Mouse (Mus musculus): ENCODE measurements around the gene Mphosph9.
"Not testable (repeated sequence)": the region's sequence is repeated elsewhere in the genome, so short reads cannot be mapped to it uniquely, and the experiment has no call there.

Gene Mphosph9

DNA sequence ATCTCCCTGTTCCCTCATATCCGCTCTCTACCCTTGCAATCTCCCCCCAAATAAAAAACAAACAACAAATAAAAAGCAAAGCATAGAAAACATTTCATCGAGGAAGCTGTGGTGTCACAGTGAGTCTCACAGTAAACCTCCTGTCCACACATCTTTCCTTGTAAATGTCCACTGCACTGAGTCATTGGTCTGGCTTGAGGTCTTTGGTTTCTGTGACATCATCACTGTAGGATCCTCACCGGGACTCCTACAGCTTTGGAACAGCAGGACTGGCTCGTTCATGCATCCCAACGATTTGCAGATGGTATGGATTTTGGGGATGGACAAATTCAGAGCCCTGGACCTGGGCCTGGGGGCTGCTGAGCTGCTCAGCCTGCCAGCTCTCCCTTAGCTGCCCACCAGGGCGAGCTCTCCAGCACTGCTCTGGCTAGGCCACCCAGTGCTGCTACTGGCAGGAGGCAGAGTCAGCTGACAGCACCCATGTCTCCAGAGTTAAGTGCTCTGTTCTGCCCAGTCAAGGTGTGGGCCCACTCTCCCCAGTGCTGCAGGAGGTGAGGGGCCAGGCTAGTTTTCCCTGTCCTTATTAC is 14.1 kb upstream of the Mphosph9 start:
- DNase-seq: not testable (repeated sequence)

DNA sequence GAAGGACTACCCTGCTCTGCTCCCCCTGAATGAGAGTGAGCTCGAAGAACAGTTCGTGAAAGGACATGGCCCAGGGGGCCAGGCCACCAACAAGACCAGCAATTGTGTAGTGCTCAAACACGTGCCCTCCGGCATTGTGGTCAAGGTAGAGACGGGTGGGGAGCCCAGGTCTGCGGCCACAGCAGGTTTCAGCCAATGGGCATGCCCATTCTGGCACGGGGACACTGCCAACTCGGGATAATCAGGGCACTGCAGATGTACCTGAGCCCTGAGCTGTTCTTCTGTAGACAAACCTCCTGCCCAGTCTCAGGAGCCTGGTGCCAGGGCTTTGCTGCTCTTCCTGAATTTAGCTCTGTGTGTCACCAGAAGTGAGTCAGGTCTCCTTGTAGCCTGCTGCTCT is 11.0 kb upstream of the Mphosph9 start:
- DNase-seq: no peak

DNA sequence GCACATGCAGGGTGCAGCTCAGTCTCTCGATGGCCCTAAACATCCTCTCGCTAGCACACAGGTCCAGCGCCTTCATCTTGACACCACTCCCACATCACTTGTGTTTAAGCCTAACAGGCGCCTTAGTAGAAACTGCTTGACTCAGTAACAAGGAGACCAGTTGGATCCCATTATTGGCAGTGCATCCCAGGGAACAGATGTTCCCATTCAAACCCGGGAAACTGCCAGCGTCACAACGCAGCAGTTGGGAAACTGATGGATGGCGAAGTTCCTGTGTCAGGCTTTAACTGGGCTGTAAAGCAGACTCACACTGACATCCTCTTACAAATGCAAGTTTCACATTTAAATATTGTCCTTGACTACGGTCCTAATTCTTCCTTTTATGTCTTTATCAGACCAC is 10.1 kb upstream of the Mphosph9 start:
- DNase-seq: no peak

DNA sequence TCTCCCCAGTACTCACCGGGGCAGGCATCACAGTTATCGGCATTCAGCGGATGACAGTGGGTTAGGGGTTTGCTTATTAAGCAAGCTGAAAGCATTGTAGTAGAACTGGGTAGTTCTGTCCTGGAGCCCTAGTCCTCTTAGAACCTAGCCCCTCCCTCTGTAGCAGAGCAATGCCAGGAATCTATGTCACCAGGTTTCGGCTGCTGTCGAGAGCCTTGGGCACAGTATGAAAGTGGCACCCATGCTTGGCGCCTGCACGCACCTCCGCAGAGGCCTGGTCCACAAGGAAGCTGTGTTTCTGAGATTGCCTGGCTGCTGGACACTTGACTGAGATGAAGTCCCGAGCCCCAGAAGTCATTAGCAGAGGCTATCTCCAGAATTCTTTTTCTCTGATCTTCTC is 9.3 kb upstream of the Mphosph9 start:
- no peak for DNase-seq

DNA sequence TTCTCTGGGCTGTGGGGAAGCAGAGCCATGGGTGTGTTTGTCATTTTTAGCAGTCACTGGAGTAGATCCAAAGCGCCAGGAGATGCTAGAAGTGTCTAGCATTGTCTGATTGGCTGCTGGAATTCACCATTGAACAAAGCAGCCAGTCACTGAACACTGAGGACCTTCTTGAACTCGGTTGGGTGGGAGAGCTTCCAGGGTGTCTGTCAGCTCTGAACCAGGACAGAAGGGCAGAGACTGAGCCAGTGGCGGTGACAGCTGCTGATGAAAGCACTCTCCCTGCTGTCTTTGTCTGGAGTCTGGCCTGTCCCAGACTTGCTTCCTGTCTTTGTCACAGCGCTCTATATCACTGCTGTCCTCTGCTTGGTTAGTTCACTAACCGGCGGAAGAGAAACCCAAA is 6.6 kb upstream of the Mphosph9 start:
- no peak for DNase-seq

DNA sequence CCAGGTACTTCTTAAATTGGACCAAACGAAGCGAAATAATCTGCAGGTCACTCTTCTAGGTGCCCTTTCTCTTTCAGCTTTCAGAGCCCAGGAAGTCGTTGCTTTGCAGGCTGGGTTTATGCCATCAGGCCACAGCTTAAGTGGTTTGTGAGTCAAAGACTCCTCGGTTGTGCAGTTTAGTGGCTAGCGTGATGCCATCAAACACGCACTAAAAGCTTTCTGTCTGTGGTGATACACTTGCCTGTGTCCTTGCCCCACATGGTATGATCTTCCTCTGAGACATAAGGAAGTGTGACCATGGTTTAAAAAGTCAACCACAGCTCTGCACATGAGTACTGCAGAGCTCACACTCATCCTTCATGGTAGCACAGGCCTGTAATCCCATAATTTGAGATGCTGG is 2.3 kb upstream of the Mphosph9 start:
- DNase-seq: no peak

DNA sequence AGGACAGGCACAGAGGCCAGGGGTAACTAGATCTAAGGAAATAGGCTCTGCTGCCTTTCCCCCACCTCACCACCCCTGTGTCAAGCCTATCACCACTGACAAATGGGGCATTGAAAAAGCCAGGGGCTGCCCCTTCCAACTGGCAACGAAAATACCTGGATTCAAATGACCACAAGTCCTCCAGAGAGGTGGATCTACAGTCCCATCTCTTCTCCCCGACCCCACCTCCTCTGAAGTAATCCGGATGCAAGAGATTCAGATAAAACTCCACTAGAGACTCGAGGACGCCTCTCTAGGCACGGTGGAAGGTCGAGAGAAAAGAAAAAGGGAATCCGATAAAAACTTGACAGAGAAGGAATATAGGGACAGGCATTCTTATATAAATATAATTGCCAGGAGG is 943 bp downstream of the Mphosph9 start:
- no peak for DNase-seq

DNA sequence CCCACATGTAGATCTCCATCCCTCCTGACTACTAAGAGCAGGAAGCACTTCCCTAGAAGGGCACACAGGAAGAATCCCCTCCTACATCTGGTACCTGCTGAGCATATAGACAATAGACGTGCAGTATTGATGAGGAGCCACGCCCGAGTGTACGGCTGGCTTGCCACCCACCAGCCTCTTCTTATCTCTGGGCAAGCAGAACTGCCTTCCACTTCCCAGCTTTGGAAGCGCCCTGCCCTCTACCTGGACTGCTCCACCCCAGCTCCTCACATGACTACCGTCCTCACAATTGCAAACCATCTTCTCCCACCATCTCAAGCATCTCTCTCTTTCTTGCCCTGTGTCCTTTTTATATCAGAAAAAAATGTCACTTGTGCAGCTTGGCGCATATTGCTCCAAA is 10.1 kb downstream of the Mphosph9 start:
- DNase-seq: no peak

DNA sequence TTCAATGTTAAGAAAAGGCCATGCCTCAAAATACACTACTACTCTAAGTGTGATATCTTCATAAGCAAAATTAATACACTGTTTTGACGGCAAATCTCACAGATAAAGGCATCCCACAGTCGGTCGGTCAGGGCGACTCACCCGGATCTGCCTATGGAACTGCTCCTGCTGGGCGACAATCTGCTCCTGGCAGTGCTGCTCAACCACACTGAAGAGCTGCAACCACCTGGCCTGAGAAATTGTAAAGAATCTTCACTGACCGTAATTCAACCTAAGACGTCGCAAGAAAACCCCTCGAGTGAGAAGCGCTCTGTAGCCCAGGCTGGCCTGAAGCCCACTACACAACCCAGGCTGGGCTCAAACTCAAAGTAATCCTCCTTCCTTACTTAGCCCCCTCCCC is 11.8 kb downstream of the Mphosph9 start:
- DNase-seq: no peak

DNA sequence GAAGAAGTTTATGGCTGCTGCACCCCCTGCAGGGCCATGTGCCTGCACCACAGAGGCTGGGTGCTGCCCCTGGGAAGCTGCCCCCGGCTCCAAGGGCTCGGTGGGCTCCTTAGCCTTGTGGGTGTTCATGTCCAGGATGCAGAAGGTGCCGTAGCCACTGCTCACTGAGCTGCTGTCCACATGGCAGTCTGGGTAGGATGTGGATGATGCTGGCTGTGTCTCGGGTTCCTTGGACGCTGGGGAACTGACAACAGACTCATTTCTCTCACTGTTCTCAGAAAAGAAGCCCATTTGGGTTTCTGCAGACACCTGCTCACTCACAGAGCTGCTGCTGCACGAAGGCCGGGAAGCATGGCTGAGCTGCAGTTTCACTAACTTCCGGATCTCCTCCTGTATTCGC is 12.3 kb downstream of the Mphosph9 start:
- no peak for DNase-seq

DNA sequence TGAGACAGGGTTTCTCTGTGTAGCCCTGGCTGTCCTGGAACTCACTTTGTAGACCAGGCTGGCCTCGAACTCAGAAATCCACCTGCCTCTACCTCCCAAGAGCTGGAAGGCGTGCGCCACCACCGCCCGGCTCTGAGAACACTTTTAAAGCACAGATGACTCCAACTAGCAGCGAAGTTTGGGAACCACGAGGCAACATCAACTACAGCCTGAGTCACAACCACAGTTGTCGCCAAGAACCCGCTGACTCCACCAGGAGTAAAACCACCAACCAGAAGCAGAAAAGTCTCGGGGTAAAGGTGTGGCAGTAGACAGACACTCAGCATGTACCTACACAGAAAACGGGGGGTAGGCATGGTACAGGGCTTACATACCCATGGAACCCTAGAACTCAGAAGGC is 17.7 kb downstream of the Mphosph9 start:
- no peak for DNase-seq

DNA sequence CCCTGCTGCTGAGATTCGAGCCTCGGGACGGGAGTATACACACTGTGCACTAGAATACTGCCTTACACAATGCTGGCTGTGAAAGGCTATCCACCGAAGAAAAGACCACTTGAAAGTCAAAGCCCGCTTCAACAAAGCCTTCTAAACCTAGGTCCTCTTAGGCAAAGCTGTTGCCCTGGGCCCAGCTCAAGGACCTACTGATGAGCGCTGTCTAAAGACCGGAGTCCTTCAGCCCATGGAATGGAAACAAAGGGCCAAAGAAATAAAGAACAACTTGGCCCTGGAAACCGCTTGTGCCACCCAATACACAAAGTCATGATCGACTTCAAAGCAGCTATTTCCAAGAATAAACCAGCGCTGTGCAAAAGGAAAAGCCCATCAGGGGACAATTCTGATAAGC is 18.6 kb downstream of the Mphosph9 start:
- DNase-seq: no peak

DNA sequence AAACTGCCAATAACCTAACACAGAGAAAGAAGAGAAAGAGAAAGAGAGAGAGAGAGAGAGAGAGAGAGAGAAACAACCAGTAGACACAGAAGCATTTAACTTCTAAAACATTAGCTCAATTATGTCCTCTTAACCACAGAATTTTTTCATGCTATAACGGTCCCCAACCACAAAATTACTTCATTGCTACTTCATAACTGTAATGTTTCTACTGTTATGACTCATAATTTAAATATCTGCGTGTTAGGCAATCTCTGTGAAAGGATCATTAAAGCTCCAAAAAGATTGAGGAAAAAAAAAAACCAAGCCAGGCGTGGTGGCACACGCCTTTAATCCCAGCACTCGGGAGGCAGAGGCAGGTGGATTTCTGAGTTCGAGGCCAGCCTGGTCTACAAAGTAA is 24.9 kb downstream of the Mphosph9 start:
- not testable (repeated sequence) for DNase-seq

DNA sequence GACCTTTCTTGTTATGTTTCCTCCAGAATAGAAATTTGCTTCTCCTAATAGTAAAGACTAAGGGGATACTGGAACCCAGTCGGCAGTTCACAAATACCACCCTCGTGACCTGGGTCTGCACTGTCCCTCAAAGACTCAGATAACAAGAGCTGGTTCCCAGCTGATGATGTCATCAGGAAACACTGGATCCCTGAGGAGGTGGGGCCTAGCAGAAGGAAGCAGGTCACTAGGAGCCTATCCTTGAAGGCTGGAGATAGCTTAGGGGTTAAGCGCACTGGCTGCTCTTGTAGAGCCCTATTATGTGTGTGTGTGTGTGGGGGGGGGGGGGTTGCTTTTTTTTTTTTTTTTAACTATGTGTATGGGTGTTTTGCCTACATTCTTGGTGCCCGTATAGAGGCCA is 27.6 kb downstream of the Mphosph9 start:
- DNase-seq: no peak

DNA sequence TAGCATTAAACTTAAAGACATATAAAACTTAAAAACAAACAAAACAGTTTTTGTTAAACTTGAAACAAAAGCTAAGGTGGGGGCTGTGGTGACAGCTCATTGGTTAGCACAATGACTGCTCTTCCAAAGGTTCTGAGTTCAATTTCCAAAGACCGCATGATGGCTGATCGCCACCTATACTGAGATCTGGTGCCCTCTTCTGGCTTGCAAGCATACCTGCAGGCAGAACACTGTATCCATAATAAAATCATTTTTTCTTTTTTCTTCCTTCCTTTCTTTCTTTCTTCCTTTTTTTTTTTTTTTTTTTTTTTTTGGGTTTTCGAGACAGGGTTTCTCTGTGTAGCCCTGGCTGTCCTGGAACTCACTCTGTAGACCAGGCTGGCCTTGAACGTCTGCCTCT is 28.5 kb downstream of the Mphosph9 start:
- DNase-seq: not testable (repeated sequence)

DNA sequence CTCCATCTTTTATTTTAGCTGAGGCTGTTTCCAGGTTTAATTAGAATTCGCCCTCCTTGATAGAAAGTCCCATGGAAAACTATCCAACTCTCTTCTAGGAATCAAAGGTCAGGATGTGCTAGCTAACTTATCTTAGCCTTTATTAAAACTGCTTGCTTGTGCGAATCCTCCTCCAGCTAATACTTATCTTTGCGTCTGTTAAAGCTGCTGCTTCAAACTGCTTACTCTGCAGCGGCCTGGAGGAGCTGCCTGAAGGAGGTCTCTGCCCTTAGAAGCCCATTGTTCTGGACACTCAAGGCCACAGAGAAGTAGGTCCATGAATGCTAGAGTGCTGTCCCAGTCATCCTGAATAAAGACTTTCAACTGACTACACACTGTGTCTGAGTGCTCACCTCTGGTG is 31.3 kb downstream of the Mphosph9 start:
- DNase-seq: no peak

DNA sequence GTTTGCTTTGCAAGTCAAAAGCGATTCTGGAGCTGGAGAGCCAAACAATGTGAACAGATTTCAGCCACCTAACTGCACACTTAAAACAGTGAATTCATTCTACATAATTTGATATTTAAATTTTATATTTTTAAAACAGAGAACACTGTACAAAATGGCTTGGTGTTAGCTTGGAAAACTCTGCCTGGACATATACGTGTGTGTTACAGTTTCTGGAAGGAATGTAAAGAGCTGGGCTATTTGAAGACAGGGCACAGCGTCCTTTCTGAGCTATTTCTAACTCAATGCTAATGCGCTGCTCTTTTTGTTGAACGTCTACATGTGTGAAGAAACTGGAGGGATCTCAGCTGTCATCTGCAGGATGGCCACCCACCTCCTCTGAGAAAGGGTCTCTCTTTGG is 33.8 kb downstream of the Mphosph9 start:
- no peak for DNase-seq

DNA sequence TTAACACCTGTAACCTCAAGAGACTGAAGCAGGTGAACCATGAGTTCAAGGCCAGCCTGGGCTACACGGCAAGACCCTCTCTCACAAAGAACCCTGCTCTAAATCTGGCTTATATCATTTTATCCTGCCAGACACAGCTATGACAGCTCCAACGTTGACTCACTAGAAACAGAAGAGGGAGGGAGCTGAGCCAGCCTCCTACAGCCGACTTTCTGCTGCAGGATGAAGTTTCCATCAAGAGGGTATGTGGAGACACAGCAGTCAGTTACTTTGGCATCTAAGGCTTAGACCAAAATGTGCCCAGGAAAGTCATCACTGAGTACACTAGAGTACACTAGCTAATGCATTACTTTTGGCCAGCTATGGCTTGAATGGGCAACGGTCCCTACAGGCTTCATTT is 37.6 kb downstream of the Mphosph9 start:
- DNase-seq: no peak

DNA sequence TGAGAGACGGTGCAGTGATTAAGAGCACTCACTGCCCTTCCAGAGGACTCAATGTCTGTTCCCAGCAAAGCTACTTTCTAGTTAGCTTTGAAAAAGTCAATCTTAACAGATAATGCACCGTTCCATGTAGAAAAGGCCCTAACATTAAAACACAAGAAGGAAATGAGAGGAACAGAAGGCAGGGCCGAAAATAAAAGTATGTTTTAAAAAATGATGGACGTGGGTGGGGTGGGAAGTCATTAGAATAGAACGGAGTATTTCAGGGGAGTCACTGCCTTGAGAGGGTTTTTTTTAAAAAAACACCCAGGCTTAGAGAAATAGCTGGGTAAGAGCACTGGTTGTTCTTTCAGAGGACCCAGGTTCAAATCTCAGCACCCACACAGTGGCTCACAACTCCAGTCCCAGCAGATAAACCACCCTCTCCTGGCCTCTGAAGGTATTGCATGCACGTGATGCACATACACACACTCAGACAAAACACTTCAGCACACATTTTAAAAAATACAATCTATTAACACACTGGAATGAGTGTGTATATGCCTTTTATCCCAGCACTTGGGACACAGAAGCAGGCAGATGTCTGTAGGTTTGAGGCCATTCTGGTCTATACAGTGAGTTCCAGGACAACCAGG is 40.0 kb downstream of the Mphosph9 start:
- DNase-seq: no peak

DNA sequence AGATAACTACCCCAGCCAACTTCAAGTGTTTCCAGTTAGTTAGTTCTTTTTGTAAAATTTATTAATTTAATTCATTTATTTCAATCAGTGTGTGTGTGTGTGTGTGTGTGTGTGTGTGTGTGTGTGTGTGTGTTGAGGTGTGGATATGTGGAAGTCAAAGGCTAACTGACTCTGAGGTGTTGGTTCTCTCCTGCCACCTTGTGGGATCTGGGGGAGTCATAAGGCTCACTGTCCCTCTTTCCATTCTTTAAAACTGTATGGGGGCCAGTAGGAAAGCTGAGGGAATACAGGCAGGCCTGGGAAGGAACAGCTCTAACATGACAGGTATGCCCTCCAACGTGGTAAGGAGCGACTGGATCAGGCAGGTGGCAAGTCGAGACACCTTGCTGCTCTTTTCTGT is 43.4 kb downstream of the Mphosph9 start:
- no peak for DNase-seq

DNA sequence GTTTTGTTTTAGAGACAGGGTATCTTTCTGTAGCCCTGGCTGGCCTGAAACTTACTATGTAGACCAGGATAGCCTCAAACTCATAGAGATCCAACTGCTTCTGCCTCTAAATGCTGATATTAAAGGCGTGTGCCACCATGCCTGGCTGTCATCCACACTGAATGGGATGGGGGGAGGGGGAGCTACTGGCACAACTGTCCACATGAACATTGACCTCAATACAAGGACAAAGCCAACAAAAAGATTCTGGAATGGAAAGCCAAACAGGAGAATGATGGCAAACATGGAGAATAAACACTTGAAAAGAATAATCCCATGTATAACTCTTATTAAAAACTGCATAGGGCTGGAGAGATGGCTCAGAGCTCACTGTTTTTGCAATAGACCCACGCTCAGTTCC is 44.9 kb downstream of the Mphosph9 start:
- DNase-seq: no peak

DNA sequence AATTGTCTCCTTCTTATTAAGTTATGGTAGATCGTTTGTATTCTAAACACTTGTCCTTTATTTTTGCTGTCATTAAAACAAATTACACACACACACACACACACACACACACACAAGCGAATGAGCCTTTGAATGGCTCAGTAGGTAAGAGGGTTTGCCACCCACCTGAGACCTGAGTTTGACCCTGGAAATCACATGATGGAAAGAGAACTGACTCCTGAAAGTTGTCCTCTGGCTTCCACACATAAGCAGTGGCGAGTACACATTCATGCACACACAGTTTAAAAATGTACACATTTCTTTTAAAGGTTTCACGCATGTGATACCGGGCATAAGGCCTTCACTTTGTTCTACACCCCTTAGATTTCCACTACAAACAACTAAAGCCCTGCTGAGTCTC is 57.5 kb downstream of the Mphosph9 start:
- DNase-seq: no peak

DNA sequence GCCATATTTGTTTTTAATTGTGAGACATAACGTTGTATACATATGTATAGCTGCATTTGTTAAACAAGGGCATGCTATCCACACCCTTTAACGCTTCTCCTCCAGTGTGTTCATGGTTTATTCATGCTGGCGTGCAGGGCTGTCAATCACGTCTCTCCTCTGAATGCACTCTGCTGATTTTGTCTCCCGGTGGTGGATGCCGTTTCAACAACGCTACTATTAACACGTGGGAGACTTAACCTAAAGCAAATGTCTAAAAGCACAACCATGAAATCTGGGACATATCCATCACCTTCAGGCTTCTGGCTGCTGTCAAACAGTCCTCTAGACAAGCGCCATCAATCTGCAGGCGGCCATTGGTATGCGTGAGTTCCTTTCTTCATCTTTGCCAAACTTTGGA is 58.1 kb downstream of the Mphosph9 start:
- DNase-seq: no peak

DNA sequence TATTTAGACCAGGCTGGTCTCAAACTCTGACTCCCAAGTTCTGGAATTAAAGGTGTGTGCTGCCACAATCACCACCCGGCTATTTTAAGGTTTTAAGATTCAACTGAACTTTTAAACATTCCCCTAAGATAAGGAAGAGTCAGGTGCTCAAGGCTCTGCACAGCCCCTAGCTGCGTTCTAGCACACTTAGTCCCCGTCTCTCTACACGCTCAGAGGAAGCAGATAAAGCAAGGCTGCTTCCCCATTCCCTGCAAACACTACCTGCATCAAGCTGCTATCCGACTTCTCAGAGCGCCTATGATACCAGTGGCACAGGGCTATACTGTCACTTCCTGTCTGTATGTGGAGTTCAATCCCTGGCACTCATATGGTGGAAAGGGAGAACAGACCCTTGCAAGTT is 60.1 kb downstream of the Mphosph9 start:
- DNase-seq: no peak

DNA sequence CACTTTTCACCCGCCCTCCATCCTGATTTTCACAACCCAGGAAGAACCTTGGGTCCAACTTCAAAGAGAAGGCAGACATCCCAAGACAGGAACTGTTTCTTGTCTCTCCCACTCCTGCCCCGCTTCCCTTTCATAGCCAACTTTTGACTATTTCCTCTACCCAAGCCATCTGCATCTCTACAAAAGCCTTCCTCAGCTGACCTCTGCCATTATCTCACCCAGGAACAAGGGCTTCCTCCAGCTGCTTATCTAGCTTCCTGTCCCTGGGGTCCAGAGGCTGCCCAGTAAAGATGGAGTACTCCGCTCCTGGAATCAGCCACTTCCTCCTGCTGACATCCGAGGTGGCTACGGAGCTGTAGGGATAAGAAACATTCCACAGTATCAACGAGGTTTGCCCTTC is 61.0 kb downstream of the Mphosph9 start:
- no peak for DNase-seq

All from right cerebral cortex, postnatal 4 days (tissue).